Mouse (Mus musculus): Measurements from ENCODE around the gene Arhgap8.
"Not testable (repeated sequence)": the region's sequence is repeated elsewhere in the genome, so short reads cannot be mapped to it uniquely, and the experiment has no call there.

The Arhgap8 gene

DNA sequence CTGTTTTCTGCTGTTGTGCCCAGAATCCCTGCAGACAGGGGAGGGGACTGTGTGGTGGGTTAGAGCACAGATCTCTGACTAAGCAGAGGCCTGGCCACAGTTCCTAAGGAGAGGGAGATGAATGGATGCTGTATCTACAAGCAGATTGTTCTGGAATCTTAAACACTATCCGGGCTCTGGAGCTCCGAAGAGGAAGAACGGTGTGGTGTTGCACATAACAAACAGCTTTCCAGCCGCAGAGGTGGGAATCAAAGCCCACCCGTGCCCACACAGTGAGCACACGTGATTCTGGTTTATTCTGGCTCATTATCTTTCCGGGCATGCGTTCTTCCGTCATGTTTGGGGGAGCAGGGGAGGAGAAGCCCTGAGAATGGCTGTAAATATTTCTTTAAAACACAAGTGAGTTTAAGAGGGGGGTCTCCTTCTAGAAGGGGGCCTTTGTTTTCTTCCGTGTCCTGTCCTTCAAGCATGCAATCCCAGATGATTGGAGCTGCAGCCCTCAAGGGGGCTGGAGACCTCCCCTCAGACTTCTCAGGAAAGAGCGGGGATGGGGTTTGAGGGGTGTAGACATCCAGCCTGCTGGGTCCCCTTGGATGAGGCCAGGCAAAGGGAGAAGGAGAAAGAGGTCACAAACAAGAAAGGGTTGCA is 16.6 kb downstream of the Arhgap8 start:
- DNase-seq (ENCODE audit: low spot score) = no peak

DNA sequence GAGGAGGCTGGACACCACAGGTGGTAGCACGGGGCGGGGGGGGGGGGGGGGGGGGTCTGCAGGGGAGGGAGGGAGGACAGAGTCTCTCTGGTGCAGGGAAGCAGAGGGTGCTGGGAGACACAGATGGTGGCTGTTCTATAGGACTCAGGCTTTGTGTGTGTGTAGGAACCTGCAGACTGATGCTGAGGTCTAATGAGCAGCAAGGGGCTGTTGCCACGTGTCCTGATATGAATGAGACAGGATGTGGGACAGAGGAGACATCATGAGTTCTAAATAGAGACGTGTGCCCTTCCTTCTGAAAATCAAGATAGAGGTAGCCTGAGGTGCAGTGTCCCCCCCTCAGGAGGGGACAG is 17.1 kb downstream of the Arhgap8 start:
- DNase-seq (ENCODE audit: low spot score) = no peak

DNA sequence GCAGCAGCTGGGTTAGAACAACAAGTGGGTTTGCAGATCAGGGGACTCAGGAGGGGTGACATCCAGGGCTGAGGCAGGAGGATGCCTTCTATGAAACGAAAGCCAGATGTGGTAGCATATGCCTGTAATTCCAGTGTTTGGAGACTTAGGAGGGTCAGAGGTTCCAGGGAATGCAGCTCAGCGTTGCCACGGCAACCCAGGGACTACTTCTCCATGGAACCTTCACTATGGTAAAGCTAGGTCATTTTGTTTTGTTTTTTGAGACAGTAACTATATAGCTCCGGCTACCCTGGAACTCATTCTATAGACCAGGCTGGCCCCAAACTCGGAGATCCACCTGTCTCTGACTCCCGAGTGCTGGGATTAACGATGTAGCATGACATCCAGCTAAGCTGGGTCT is 18.4 kb downstream of the Arhgap8 start:
- no peak for DNase-seq (ENCODE audit: low spot score)

- no peak for DNase-seq (ENCODE audit: low spot score)
These were observed 21.7 kb downstream of the Arhgap8 start for GRCm38 (mm10) chr15:84741573-84741972.

GRCm38 (mm10) chr15:84743347-84743746 is 23.5 kb downstream of the Arhgap8 start:
- no peak for DNase-seq (ENCODE audit: low spot score)

- no peak for DNase-seq (ENCODE audit: low spot score)
These were observed 24.5 kb downstream of the Arhgap8 start for GRCm38 (mm10) chr15:84744308-84744707.

GRCm38 (mm10) chr15:84745831-84746230 is 26.0 kb downstream of the Arhgap8 start:
- no peak for DNase-seq (ENCODE audit: low spot score)

GRCm38 (mm10) chr15:84754987-84755386 is 35.1 kb downstream of the Arhgap8 start:
- peak; percentile 76 for DNase-seq (ENCODE audit: low spot score)

DNA sequence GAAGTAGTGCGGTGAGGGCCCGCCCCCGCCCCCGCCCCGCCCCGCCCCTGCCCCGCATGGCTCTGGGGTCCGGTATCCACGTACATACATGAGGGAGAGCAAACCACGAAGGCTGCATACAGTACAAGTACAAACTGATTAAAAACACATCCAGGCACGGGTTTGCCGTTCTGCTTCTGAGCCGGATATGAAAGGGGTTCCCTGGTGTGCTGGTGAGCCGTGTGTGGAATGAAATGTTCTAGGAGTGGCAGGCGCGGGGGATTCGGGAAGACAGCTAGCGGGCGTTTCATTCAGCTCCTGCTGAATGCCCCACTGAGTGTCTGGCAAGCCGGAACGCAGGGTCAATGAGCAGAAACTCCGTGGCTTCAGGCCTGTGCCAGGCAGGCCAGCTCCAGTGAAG is 36.6 kb downstream of the Arhgap8 start:
- no peak for DNase-seq (ENCODE audit: low spot score)

- peak; percentile 10 for DNase-seq (ENCODE audit: low spot score)
These were observed 38.6 kb downstream of the Arhgap8 start for GRCm38 (mm10) chr15:84758493-84758892.

GRCm38 (mm10) chr15:84762712-84763422 is 43.0 kb downstream of the Arhgap8 start:
- DNase-seq (ENCODE audit: low spot score) = no peak

DNA sequence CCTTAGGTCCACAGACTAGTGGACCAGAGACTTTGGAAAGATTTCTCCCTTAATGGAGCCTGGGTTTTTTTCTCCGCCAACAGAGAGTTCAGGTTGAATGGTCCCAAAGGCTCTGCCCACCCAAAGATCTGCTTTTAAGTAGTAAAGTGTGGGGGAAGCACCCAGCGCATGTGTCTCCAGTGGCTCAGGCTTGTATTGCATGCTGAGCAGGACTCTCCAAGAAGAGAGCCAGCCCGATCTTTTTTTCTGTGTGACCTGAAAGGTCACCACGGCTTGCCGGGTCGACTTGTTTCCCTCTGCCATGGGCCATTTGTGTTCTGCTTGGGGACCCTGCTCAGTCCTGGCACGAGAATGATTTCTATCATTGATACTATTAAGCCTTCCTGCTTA is 43.6 kb downstream of the Arhgap8 start:
- no peak for DNase-seq (ENCODE audit: low spot score)

GRCm38 (mm10) chr15:84766621-84767020 is 46.8 kb downstream of the Arhgap8 start:
- no peak for DNase-seq (ENCODE audit: low spot score)

DNA sequence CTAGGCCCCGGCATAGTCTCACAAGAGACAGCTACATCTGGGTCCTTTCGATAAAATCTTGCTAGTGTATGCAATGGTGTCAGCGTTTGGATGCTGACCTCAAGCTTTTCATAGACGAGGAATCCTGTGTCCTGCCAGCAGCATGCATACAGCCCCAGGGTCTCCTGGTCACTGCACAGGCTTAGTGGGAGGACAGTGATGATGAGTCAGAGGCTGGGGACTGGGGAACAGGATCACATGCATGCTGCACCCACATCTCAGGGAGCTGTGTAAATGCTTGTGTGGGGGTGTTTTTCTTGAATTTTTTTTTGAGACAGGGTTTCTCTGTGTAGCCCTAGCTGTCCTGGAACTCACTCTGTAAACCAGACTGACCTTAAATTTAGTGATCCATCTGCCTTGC is 48.7 kb downstream of the Arhgap8 start:
- DNase-seq (ENCODE audit: low spot score) = not testable (repeated sequence)

GRCm38 (mm10) chr15:84769641-84770341 is 49.9 kb downstream of the Arhgap8 start:
- no peak for DNase-seq (ENCODE audit: low spot score)

DNA sequence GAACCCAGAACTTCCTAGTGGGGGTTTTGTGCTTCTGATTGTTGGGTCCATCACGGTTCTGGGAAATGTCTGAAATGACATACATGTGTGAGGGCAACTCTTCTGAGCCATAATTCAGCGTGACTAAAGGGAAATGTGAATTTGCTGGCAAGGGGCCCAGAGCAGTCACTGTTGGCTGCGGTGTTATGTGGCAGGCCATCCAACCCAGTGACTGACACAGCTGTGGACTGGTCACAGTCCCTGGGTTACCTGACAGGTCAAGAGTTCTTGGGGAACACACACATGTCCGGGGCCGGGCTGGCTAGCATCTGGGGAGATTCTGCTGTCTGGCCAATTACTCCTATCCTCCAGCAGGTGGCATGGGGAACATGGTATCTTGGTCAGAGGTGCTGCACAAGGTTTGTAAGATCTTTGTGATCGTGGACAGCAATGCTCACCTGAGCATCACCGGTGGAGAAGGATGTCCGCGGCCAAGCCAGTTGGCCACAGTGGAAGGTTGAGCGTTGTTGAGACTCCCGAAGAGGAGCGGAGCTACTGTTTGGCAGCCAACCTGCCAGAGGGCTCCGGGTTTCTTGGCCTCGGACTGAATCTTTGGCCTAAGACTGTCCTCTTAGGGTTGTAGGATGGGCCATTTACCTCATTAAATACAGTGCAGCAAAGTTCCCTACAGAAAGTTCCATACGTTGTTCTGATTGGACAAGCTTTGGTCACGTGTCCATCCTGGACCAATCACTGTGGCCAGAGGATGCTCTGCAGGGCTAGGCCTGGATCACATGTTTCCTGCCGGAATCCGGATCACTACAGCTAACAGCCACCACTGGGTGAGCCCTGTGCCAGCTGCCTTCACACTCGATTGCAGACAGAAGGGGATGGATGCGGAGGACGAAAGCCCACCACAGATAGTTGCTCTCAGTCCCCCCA is 52.6 kb downstream of the Arhgap8 start:
- peak; percentile 35 for DNase-seq (ENCODE audit: low spot score)

DNA sequence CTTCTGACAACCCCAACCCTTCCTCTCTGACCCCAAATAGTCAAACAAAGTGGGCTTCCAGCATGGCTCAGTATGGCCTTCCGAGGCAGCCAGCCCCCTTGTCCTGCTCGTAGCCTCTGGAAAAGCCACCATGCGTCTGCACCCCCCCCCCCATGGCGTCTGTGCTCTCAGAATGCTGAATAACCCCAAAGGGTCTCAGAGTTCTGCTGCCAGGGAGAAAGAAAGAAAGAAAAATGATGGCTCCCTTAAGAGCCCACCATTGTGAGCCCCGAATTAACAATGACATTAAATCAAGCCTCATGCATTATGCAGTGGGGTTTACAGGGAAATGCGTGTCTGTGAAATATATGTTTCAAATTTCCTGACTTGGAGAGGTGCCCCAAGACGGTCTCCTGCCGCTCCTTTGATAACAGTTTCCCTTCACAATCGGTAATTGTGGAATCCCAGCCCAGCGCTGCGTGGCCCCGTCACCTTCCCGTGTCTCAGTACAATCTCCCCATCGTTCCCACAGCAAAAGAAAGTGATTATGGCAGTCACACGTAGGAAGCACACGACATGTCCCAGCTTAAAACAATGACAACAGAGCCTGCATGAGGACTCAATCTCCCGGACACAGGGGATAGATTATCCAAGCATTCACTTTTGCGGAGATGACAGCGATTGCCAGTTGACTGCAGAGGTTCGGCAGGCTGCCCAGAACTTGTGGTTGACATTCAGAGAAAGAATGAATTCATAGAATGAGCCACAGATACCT is 55.7 kb downstream of the Arhgap8 start:
- DNase-seq (ENCODE audit: low spot score) = peak; percentile 41

- DNase-seq (ENCODE audit: low spot score) = no peak
These were observed 58.7 kb downstream of the Arhgap8 start for GRCm38 (mm10) chr15:84778587-84778986.

- DNase-seq (ENCODE audit: low spot score) = no peak
These were observed 65.0 kb downstream of the Arhgap8 start for GRCm38 (mm10) chr15:84784812-84785211.

GRCm38 (mm10) chr15:84787161-84787560 is 67.3 kb downstream of the Arhgap8 start:
- DNase-seq (ENCODE audit: low spot score) = no peak

DNA sequence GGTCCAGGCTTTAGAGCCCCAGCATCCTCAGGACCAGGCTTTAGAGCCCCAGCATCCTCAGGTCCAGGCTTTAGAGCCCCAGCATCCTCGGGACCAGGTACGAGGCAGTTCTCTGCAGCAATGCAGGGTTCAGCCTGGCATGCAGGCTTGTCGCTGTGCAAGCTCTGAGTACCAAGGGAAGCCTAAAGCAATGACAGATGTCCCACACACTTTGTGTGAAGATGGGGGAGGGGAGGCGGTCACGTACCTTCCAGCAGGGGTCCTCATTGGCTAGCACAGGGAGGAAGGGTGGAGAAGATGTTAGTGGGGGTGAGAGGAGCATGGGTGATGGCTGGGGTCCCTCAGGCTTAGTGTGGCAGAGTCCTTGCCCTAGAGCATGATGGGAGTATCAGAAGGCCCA is 73.8 kb downstream of the Arhgap8 start:
- DNase-seq (ENCODE audit: low spot score) = no peak
